Mouse (Mus musculus) left cerebral cortex, adult 2 months (tissue): ENCODE data around the gene Slc43a3. TPM values are rescaled to one million over a fixed set of nuclear protein-coding genes. Genes with fewer than 3 reads are reported as not detected.

Experiments
- DNase-seq, 2 experiments: peaks; one replicate each; pipeline ENCODE4 v3.0.0; 2021 to 2022; ENCODE audit warnings: low spot score in 2 of 2, mixed read lengths in 1 of 2; ENCODE audit errors: extremely low spot score in 1 of 2
- H3K27ac ChIP-seq: fragments of 200-600 bp; 2 replicates; pipeline ENCODE4 v1.8.1; 2022
- H3K4me3 ChIP-seq: fragments of 200-600 bp; 2 replicates; pipeline ENCODE4 v1.8.1; 2022
- CTCF ChIP-seq: fragments of 200-600 bp; IDR thresholded peaks from 2 replicates; pipeline ENCODE4 v1.8.1; 2022; ENCODE audit warnings: antibody characterized with exemption, mild to moderate bottlenecking, moderate library complexity
- intact Hi-C: fragments of 180-260 bp; cut with DNase I; formaldehyde crosslinking; loops from one replicate; pipeline ENCODE4 v1.15.1; 2025
- total RNA-seq, 2 experiments: library from RNA; stranded (reverse); gene quantifications; 2 replicates each; pipeline ENCODE4 v1.2.3; 2021

Slc43a3 gene
- total RNA-seq, 2 experiments from 2014 or later, result 0.14 TPM; not detected in 1

DNA sequence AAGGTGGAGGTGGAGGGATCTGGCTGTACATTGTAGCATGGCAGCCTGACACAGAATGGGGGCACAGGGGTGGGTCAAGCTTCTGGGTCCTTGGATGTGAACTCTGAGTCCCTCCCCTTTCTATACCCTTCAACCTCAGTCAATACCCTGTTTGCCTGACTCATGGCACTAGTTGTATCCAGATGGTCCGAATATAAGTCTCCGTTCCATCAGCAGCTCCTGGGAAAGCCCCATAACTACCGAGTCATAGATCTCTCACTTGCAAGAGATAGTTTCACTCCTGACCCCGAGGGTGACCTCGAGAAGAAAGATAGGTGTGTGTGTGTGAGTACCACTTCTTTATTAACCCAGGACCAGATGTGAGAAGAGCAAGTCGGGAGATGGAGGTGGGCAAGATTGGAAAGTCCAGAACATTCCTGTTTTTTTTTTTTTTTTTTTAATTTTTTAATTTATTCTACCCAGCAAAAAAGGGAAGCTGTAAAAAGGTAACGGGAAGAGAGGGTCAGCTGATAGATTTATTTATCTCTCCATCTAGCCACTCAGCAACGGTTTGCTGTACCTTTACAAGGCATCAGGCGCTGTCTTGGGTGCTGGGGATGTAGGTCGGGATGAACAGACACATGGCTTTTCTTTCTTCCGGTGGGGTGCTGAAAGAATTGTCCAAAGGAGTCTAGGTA lies 22.3 kb downstream of the Slc43a3 start:
- H3K27ac ChIP-seq, result no peak overlapping the region
- intact Hi-C loops, result no loop called here
- no peak for TF ChIP-seq CTCF
- H3K4me3 ChIP-seq, result no peak overlapping the region
- no peak for DNase-seq

DNA sequence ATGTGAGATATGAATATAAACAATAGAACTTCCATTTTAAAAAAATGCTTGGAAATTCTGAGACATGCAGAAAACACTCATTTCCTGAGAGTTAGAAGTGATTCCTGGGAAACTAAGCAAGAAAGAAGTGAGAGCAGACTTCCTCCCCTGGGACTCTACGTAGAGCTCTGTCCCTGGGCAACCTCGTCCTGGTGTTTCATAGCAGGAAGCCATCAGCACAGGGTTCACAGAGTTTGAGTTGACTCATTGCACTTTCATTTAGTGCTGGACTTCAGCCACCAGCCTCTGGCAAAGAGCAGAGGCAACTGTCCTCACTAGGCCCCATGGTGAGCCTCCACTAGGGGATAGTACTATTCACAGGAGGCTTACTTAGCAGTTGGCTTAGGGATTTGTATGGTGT lies 24.9 kb downstream of the Slc43a3 start:
- no peak for DNase-seq
- Histone ChIP-seq H3K27ac (no peak overlapping the region), H3K4me3 (no peak overlapping the region)
- TF ChIP-seq CTCF, result no peak
- intact Hi-C loops, result no loop called here

GRCm38 (mm10) chr2:84961901-84962300 lies 25.5 kb downstream of the Slc43a3 start:
- Histone ChIP-seq H3K4me3 (no peak overlapping the region), H3K27ac (no peak overlapping the region)
- intact Hi-C loops, result no loop called here
- no peak for DNase-seq
- no peak for TF ChIP-seq CTCF

DNA sequence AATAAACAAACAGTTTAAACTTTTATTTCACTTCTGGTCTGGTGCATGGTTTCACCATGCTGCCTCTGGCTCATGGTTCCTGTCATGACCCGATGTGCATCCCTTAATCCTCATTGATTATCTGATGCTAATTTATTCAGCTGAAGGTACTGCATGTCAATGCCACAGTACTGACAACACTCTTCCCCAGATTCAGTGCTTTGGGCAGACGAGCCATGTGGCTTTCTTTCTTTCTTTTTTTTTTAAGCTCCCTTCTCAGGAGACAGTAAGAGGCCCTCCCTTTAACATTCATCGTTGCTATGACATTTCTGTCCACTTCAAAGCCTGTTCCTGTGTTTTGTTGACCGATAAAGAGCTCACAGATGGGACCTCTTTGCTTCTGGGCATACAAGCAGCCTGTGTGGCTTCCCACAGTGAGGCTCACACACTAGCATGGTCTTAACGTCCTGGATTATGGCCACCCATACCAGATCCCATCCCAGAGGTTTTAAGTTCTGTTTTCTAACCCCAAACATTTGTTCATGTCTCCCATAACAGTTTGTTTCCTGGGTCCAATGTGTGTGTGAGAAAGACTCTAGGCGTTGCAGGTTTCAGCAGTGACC lies 26.6 kb downstream of the Slc43a3 start:
- intact Hi-C loops, result no loop called here
- Histone ChIP-seq H3K4me3 (no peak overlapping the region), H3K27ac (no peak overlapping the region)
- DNase-seq, result no peak
- no peak for TF ChIP-seq CTCF

GRCm38 (mm10) chr2:84964111-84964801 lies 27.9 kb downstream of the Slc43a3 start:
- intact Hi-C loops, result no loop called here
- no peak for TF ChIP-seq CTCF
- Histone ChIP-seq H3K27ac (no peak overlapping the region), H3K4me3 (no peak overlapping the region)
- no peak for DNase-seq

DNA sequence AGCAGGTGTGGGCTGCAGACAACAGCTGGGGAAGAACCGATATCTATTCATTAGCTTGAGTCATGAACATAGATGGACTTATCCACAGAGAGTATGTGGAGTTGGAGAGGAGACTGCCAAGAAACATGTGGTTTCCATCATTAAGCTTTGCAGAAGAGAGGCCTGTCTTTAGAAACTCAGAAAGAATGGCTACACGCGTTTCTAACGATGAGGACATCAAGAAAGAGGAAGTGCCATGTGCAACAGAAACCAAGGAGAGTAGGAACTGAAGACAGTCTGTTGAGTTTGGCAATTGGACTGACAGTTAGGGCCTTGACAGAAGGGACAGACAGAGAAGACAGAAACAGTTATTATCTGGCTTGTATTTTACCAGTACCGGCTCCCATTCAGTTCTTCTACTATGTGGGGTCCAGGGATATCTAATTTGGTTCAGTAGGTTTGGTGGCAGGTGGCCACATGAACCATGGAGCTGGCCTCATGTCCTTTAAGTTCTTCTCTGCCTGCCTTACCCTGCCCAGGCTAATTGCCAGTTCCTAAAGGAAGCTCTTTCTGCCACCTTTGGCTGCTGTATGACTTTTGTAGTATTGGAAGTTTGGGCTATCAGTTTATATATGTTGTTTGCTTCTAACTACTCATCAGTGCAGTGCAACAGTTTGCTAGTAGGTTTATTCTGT lies 31.1 kb downstream of the Slc43a3 start:
- H3K27ac ChIP-seq, result no peak overlapping the region
- DNase-seq, result no peak
- no peak for TF ChIP-seq CTCF
- no peak overlapping the region for H3K4me3 ChIP-seq
- intact Hi-C loops, result no loop called here

DNA sequence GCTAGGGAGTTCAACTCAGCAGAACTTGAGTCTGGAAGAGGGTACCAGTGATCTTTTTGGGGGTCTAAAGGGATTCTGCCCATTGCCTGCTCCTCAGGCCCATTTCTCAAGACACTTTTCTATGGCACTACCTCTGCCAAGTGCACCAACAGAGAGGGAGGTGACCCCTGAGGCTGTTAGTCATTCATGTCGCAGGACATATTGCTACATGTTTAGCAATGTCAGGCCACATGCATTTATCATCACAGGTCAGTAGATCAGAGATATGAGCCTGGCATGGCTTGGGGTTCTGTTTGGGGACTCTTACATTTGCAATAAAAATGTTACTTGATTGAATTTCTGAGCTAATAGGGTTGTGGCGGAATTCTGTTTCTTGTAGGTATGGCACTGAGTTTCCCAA lies 39.2 kb downstream of the Slc43a3 start:
- DNase-seq, result no peak
- intact Hi-C loops, result no loop called here
- no peak for TF ChIP-seq CTCF

DNA sequence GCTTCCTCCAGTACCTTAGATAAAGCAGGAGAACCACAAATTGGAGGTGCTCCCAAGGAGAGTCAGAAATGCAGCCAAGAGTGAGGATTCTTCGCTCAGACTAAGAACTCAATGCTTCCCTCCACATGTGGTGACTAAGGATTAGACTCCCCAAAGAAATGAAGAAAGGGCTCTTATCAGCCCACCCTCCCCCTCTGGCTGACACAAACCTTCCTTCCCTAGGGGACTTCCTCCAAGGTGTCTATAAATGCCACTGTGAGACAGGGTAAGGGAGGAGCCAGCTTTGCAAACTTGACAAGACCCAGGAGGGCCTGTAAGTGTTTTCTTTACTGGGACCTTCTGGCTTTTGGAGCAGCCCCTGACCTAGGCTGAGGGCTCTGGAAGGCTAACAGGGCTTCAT lies 43.8 kb downstream of the Slc43a3 start, which contains the start of gene Prg2:
Prg2 (plus strand) TSS at position 274 of the 400 bp plus-strand sequence.
- no peak for TF ChIP-seq CTCF
- H3K4me3 ChIP-seq, result no peak within 1 kb of the TSS
- intact Hi-C loops, result no loop called here
- DNase-seq, result no peak
- no peak within 1 kb of the TSS for H3K27ac ChIP-seq

More for the DNA sequence above, 39.2 kb downstream of the Slc43a3 start:
- H3K4me3 ChIP-seq, result no peak overlapping the region
- no peak overlapping the region for H3K27ac ChIP-seq

DNA sequence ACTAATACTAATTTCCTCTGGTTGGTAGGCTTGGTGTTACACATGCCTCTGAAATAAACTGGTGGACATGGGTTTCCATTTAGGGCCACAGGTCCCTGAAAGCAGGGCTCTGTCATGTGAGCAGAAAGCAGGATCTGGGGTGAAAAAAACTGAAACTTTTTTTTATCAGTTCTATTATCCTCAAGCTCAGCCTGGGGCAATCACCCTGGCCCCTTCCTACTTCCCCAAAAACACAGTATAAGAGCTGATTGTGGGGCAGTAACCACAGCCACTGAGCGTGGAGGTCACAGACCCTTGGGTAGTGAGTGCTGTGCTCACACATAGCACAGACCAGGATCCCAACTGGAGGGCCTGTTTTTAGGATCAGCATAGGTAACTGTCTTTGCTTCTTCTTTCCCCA lies 51.6 kb downstream of the Slc43a3 start, which contains the start of gene Prg3:
Prg3 (plus strand) TSS at position 286 of the 400 bp plus-strand sequence.
- Histone ChIP-seq H3K4me3 (no peak within 1 kb of the TSS), H3K27ac (no peak within 1 kb of the TSS)
- TF ChIP-seq CTCF, result no peak
- DNase-seq, result no peak
- intact Hi-C loops, result no loop called here

- Histone ChIP-seq H3K4me3 (no peak overlapping the region), H3K27ac (no peak overlapping the region)
- TF ChIP-seq CTCF, result no peak
- DNase-seq, result no peak
- intact Hi-C loops, result no loop called here
Measured at GRCm38 (mm10) chr2:84996376-84996775, 60.0 kb downstream of the Slc43a3 start.

- intact Hi-C loops, result no loop called here
- H3K27ac ChIP-seq, result no peak overlapping the region
- TF ChIP-seq CTCF, result no peak
- DNase-seq, result no peak
- H3K4me3 ChIP-seq, result no peak overlapping the region
Measured at GRCm38 (mm10) chr2:84999486-85000181, 63.3 kb downstream of the Slc43a3 start.
